Mouse (Mus musculus) kidney, adult 18-20 months (tissue): ENCODE data around the gene Wwc1.
"Not testable (repeated sequence)": the region's sequence is repeated elsewhere in the genome, so short reads cannot be mapped to it uniquely, and the experiment has no call there.

Source experiments
- DNase-seq: peaks from one replicate; pipeline ENCODE4 v3.0.0; 2021

Gene Wwc1

DNA sequence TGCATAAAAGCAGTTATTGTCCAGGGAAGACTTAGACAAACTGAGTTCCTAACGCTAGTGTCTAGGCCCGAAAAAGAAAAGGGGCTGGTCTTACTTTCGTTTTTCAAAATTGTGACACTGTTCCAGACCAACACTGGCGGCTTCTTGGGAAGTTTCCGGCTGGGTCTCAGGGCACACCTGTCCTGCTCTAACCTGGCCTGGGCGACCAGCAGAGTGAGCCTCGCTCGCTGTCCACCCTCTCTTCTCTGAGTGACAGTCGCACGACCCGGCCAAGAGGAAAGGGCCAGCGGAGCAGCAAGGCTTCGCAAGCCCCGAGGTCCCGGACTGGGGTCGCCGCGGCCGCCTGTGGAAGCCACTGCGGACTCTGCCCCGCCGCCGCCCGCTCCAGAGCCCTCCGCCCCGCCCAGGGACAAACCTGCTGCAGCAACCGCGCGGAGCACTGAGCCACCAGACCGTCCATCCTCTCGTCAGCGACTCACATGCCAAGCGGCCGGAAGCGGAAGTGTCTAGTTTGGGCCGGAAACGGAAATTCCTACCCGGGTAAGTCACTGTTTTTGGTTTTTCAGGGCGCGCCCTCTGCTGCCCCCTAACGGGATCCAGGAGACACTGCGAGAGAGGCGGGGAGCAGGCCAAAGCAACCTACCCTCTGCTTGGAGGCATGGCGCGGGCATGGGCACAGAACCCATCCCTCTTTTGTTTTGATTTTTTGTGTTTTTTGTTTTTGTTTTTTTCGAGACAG lies 146.1 kb downstream of the Wwc1 start, which contains the start of gene Rars:
Gene Rars, minus strand, starts transcription at position 485 of the 739 bp plus-strand sequence.
- DNase-seq = peak; percentile 94

DNA sequence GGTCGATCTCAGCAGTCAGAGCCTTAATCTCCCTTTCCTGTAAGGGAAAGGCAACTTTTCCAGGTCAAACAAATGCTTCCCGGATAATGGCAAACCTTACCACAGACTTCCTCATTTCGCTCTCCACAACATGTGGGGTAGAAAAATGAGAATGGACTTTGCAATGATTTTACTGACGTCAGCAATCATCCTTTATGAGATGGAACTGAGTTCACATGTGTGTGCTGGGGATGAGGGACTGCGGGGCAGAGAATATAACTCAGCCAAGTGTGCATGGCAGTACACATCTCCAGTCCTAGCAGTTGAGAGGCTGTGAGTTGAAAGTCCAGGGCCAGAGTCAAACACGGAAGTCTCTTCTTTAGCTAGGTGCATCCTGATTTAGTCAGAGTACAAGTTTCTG lies 147.1 kb downstream of the Wwc1 start:
- DNase-seq = no peak

DNA sequence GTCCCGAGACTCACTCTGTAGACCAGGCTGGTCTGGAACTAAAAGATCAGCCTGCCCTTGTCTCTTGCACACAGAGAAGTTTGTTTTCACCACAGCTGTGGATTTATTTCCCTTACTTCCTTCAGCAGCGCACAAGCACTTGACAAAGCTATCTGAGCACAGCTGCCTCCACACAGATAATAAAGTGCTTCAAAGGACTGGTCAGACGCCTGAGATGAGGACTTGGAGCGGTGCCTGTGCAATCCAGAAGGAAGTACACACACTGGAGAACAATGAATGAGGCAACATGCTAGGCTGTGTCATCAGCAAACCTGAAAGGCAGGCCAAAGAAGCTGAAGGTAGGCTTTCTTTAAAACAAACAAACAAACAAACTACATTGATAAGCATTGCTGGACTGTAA lies 148.2 kb downstream of the Wwc1 start:
- no peak for DNase-seq

DNA sequence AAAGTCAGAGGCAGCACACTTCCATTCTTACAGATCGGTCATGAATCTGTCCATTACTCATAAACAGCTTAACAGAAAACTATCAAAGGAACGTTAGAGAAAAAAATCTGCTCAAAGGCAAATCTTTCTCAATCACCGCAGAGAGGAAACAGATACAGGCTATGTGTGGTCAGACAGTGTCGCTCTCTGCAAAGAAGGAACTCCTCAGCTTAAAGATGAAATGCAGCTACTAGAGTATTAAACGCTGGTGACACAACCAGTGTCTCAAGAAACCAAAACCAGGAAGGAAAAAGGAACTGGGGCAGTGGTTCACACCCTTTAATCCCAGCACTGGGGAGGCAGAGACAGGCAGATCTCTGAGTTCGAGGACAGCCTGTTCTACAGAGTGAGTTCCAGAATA lies 152.6 kb downstream of the Wwc1 start:
- no peak for DNase-seq

DNA sequence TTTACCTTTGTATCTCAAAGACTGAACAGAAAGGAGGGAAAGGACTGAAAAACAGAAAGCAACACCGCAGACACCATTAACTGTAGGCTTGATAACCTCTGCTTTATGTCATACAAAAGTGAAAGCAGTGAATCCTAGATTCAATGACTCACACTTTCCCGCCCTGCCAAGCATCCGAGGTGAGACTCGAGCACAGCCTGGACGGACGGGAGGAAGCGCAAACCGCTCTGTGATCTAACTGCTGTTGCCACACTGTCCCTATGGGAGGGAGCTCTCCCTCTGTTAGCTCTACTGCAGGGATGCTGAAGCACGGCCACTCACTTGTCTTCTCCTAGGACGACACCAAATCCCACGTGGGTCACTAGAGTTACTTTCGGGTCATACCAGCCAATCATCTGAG lies 164.0 kb downstream of the Wwc1 start:
- DNase-seq = no peak

DNA sequence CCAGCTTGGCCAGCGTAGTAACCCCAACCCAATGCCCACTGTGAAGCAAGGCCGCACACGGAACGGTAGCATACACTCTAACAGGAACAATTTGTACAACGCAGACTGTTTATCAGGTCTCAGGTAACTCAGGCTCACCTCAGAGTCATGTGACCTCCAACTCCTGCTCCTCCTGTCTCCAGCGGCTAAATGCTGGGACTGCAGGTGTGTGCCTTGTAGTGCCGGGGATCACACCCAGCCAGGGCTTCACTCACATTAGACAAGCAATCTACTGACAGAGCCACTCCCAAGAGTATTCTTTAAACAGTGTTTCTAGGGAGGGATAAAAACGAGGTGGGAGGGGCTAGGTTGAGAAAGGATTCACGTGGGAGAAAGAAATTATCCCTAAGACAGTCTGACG lies 168.9 kb downstream of the Wwc1 start:
- no peak for DNase-seq

DNA sequence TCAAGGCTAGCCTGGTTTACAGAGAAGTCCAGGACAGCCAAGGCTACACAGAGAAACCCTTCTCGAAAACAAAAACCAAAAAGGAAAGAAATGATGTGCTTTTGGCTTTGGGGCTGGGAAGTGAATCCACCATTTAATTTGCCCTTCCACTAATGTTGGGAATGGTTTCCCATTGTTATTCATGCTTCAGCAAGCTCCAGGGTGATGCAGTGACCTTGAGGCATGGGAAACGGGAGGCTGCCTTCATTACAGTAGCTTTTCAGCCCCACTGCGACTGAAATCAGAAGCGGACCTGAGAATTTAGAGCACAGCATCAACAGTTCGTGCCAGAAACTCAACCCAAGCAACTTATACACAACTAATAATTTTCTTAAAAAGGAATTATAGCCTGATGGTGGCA lies 179.0 kb downstream of the Wwc1 start:
- no peak for DNase-seq

DNA sequence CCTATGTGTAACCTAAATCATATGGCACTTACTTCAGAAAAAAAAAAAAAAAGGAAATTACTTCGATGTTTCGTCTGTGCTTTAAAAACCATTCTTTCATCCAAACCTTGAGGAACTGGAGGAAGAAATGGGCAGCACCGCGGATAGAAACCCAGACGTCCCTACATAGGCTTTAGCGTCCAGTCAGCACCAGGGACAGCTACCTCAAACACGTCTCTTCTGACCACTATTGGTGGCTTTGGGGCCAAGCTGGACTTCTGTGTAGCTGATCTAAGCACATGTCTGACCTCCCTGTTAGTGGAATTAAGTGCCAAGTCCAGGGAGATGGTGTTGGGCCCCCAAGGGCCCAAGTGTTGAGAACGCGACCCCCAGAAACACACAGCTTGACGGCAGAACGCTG lies 181.5 kb downstream of the Wwc1 start, which contains the start of gene Fbll1:
Gene Fbll1, minus strand, starts transcription at position 11 of the 400 bp plus-strand sequence.
- DNase-seq = peak; percentile 23

DNA sequence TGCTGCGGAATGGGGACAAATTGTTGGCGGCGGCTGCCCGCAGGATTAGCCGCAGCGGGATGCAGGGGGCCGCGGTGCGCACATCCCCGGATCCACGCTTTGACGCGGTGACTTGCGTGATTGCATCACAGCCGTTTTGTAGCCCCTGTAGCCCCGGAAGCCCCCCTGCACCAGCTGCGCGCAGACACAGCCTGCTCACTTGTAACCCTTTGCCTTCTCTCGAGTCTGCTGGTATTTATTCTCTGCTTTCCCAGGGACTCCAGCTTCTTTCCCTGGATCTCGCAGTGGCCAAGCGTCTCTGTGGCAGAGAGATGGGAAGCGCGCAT lies 181.9 kb downstream of the Wwc1 start:
- DNase-seq = no peak

DNA sequence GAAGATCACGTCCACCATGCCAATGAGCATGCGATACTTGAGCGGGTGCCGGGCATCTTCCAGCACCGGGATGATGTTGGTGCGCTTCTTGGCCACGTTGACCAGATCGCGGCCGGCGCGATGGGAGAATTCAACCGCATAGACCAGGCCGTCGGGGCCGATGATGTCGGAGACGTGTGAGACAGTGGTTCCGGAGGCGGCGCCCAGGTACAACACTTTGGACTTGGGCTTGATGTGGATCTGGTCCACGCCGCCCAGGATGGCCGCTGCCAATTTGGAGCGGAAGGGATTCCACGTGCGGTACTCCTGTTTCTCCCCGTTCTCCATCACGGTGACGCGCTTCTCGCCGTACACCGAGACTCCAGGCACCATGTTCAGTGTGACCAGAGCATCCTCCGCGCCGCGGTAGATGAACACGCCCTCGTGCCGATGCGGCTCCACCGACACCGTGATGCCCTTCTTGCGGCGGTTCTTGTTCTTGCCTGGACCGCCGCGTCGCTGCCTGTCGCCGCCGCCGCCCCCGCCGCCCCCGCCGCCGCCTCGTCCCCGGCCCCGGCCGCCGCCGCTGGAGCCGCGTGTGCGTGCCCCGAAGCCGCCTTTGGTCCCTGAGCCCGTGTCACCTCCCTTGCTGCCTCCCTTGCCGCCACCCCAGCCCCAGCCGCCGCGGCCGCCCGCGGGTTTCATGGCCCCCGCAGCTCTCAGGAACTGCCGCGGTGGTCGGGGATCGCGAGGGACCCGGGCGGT lies 182.4 kb downstream of the Wwc1 start:
- no peak for DNase-seq

DNA sequence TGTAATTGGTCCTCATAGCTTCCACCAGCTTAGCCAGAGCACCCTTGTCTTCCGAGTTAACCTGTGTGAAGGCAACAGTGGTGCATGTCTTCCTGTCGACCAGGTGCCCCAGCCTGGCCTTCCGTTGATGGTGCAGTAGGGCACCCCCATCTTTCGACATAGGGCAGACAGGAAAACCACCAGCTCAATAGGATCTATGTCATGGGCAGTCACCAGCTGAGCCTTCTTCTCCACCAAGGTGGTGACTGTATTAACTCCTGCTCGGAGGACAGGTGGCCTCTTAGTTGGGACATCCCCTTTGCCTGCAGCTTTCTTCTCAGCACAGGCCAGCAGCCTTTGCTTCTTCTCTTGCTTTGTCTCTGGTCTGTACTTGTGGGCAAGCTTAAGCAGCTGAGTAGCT lies 187.5 kb downstream of the Wwc1 start:
- not testable (repeated sequence) for DNase-seq

DNA sequence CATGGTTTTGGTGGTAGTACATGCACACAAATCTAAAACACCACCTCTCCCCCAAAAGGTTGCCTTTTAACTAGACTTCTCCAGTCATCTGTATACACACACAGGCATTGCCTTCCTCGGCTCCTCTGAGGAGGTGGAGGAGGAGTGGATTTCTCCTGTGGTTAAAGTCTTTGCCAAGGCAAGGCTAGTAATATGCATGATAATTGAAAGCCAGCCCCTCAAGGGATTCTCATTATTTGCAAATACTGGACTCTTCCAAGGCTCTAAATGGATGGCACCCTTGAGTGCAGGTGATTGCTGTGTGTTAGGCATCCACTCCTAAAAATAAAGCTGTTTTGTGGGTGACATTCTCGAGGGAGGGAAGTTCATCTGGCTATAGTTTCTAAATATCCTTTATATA lies 191.9 kb downstream of the Wwc1 start:
- no peak for DNase-seq
